Mouse (Mus musculus) cortical plate, adult 2 months (tissue): ENCODE measurements around the gene Gm9817. TPM values are rescaled to one million over a fixed set of nuclear protein-coding genes. Genes with fewer than 3 reads are reported as not detected.

Experiments used
- H3K27ac ChIP-seq: fragments of 200-500 bp; 2 replicates; pipeline ENCODE4 v1.5.1; 2012; ENCODE audit warnings: low read length, control low read depth, inconsistent platforms; ENCODE audit not compliant: insufficient read depth
- H3K4me1 ChIP-seq: fragments of 200-500 bp; 2 replicates; pipeline ENCODE4 v1.6.1; 2011; ENCODE audit warnings: low read length; ENCODE audit not compliant: control insufficient read depth, insufficient read depth
- H3K4me3 ChIP-seq: fragments of 200-500 bp; 2 replicates; pipeline ENCODE4 v1.5.1; 2011; ENCODE audit warnings: mild to moderate bottlenecking, low read length, control low read depth; ENCODE audit not compliant: insufficient read depth
- CTCF ChIP-seq: fragments of 200-500 bp; IDR thresholded peaks from 2 replicates; pipeline ENCODE4 v1.5.1; 2011; ENCODE audit warnings: mild to moderate bottlenecking, control low read depth, low read length; ENCODE audit not compliant: insufficient read depth; ENCODE audit errors: extremely low read depth
- POLR2A ChIP-seq: fragments of 200-500 bp; IDR thresholded peaks from 2 replicates; pipeline ENCODE4 v1.6.1; 2011; ENCODE audit warnings: mild to moderate bottlenecking, low read length, control low read depth; ENCODE audit not compliant: insufficient read depth; ENCODE audit errors: extremely low read depth
- polyA plus RNA-seq: library from polyadenylated mRNA; depleted of rRNA; stranded (reverse); fragments of >200 nt; gene quantifications from 2 replicates; pipeline ENCODE4 v1.2.3, GENCODE M21; 2012

Gm9817 gene
- polyA plus RNA-seq, 1 experiment = 0.06 TPM

DNA sequence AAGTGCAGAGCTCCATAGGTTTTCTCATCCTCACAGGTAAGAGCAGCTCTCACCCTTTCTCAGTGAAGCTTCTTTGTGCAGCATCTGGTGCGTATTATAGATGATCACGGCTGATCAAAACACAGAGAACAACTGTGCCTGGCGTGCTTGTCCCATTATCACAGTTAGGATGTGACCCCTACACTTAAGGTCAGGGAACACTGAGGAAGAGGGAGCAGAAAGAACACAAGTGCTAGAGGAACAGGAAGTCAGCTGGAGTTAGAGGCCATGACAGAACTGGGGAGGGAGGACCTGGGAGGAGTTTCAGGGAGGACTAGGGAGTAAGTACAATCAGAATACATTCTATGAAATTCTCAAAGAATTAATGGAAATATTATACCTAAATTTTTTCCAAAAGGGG lies 35.0 kb upstream of the Gm9817 start:
- TF ChIP-seq CTCF (no peak), POLR2A (no peak)
- Histone ChIP-seq H3K4me1 (no peaks in the 10 kb centered on the region), H3K27ac (no peak overlapping the region), H3K4me3 (no peak overlapping the region)

- no peak for TF ChIP-seq CTCF
- no peak for TF ChIP-seq POLR2A
- no peak overlapping the region for H3K4me3 ChIP-seq
- H3K27ac ChIP-seq = no peak overlapping the region
- H3K4me1 ChIP-seq = peaks cover 3% of the 10 kb centered on the region; the same call in 1 of the 2 replicates
Observed at GRCm38 (mm10) chr13:45049261-45050020, 29.1 kb upstream of the Gm9817 start.

GRCm38 (mm10) chr13:45052805-45053204 lies 25.7 kb upstream of the Gm9817 start:
- TF ChIP-seq POLR2A (no peak), CTCF (no peak)
- Histone ChIP-seq H3K4me1 (peaks cover 3% of the 10 kb centered on the region; the same call in 1 of the 2 replicates), H3K4me3 (no peak overlapping the region), H3K27ac (no peak overlapping the region)

GRCm38 (mm10) chr13:45053843-45054242 lies 24.6 kb upstream of the Gm9817 start:
- TF ChIP-seq CTCF (no peak), POLR2A (no peak)
- H3K27ac ChIP-seq = no peak overlapping the region; the same call in 1 of the 2 replicates
- no peak overlapping the region for H3K4me3 ChIP-seq
- H3K4me1 ChIP-seq = peaks cover 2% of the 10 kb centered on the region; the same call in 1 of the 2 replicates

- Histone ChIP-seq H3K4me3 (no peak overlapping the region), H3K4me1 (peaks cover 3% of the 10 kb centered on the region; the same call in 1 of the 2 replicates), H3K27ac (no peak overlapping the region)
- TF ChIP-seq CTCF (no peak), POLR2A (no peak)
Observed at GRCm38 (mm10) chr13:45059206-45059605, 19.3 kb upstream of the Gm9817 start.

DNA sequence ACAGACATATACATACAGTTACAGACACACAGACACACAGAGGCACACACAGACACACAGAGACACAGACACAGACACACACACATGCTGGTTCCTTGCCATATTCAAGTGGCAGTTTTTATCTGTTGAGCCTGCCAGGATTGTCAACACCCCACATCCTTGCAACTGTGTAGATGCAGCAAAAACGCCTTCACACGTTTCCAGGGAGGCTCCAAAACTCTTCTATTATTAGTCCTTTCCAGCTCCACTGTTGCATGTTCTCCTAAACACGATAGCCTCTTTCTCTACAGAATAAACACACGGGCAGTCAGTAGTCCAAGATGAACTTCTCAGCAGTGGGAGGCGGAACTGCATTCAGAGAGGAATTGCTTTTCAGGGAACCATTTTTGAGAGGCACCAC lies 15.3 kb upstream of the Gm9817 start:
- Histone ChIP-seq H3K4me3 (no peak overlapping the region), H3K4me1 (peaks cover 3% of the 10 kb centered on the region; the same call in 1 of the 2 replicates), H3K27ac (no peak overlapping the region)
- TF ChIP-seq CTCF = no peak
- TF ChIP-seq POLR2A = no peak

DNA sequence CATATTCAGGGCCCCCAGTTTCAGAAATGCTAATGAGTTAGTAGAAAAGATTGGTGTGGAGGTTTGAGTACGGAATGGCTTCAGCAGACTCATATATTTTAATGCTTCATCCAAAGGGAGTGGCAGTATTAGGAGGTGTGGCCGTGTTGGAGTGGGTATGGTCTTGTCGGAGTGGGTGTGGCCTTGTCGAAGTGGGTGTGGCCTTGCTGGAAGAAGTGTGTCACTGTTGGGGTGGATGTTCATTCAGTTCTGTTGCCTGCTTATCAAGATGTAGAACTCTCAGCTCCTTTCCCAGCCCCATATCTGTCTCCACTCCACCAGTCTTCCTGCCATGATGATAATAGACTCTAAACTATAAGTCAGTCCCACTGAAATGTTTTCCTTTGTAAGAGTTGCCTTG lies 13.5 kb upstream of the Gm9817 start:
- TF ChIP-seq CTCF (no peak), POLR2A (no peak)
- Histone ChIP-seq H3K4me1 (peaks cover 3% of the 10 kb centered on the region; the same call in 1 of the 2 replicates), H3K4me3 (no peak overlapping the region)

DNA sequence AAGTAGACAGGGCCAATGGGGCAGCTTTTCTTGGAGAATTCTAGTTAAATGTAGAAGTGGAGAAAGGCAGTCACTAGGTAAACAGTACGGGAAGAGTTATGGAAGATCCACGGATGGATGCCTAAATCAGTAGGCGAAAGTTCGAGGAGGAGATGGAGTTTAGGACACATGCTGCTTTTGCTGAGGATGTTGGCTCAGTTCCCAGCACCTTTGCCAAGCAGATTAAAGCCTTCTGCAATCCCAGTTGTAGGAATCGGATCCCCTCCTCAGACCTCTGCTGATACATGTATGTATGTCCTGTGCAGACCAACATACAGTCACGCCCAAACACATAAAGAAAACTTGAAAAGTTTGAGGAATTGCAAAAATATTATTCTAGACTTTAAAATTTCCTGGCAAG lies 8.1 kb upstream of the Gm9817 start:
- no peak overlapping the region for H3K27ac ChIP-seq
- no peak for TF ChIP-seq CTCF
- no peak for TF ChIP-seq POLR2A
- no peaks in the 10 kb centered on the region for H3K4me1 ChIP-seq
- no peak overlapping the region for H3K4me3 ChIP-seq

More for the DNA sequence above, 13.5 kb upstream of the Gm9817 start:
- no peak overlapping the region for H3K27ac ChIP-seq

DNA sequence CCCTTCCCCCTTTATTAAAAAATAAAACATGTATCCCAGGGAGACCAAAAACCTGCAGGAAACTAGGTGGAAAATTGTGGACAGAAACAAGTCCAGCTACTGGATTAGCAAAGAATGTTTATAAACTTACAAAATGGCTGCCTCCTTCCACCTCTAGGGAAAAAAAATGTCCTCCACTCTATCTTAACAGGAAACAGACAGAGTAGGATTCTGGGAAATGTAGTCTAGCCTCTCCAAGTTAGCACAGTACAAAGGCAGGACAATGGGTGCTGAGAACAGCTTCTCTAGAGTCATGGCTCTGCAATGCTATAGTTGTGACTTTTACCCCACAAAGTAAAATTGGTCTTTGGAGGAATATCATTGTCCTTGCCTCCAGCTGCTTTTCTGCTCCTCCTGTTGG lies 3.5 kb upstream of the Gm9817 start:
- H3K4me3 ChIP-seq = no peak overlapping the region
- TF ChIP-seq CTCF = no peak
- no peak for TF ChIP-seq POLR2A
- no peak overlapping the region for H3K27ac ChIP-seq
- no peaks in the 10 kb centered on the region for H3K4me1 ChIP-seq

- no peak overlapping the region for H3K4me3 ChIP-seq
- no peak overlapping the region for H3K27ac ChIP-seq
- H3K4me1 ChIP-seq = no peaks in the 10 kb centered on the region
- TF ChIP-seq CTCF (no peak), POLR2A (no peak)
Observed at GRCm38 (mm10) chr13:45075715-45076114, 2.8 kb upstream of the Gm9817 start.

DNA sequence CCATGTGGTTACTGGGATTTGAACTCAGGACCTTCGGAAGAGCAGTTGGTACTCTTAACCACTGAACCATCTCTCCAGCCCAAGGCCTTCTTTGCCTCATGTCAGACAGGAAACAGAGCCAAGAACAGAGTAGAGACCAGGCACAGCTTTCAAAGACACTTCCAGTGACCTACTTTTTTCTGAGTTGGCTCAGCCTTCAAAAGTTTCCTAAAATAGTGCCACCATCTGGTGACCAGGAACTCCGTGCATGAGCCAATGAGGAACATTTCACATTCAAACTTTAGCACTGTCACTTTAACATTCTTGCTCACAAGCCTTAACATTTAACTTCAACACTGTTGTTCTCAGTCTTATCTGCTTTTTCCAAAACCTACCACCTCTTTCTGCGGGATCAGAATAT lies 2.3 kb downstream of the Gm9817 start:
- no peak for TF ChIP-seq POLR2A
- no peak for TF ChIP-seq CTCF
- no peak overlapping the region for H3K27ac ChIP-seq
- H3K4me3 ChIP-seq = no peak overlapping the region
- no peaks in the 10 kb centered on the region for H3K4me1 ChIP-seq

- Histone ChIP-seq H3K27ac (no peak overlapping the region), H3K4me1 (no peaks in the 10 kb centered on the region), H3K4me3 (no peak overlapping the region)
- TF ChIP-seq CTCF = no peak
- TF ChIP-seq POLR2A = no peak
Observed at GRCm38 (mm10) chr13:45083696-45084095, 5.2 kb downstream of the Gm9817 start.
